Mouse (Mus musculus) embryo, embryonic 10 days (tissue): ENCODE data around the gene Syngr3.
A peak's percentile ranks its signal among the peaks of the same experiment; 100 is the strongest.
"Not testable (repeated sequence)": the region's sequence is repeated elsewhere in the genome, so short reads cannot be mapped to it uniquely, and the experiment has no call there.

Experiments
- DNase-seq: peaks from one replicate; pipeline ENCODE4 v3.0.0-alpha.2; 2015; ENCODE audit warnings: low spot score

The Syngr3 gene

GRCm38 (mm10) chr17:24719494-24720222, 29.9 kb upstream of the Syngr3 start:
- DNase-seq: peak; percentile 97

GRCm38 (mm10) chr17:24718938-24719337, 29.2 kb upstream of the Syngr3 start:
- not testable (repeated sequence) for DNase-seq

- no peak for DNase-seq
Measured at GRCm38 (mm10) chr17:24717943-24718342, 28.2 kb upstream of the Syngr3 start, which contains the start of the genes Rnf151 and Rps2. Gene Rnf151, minus strand, starts transcription at chr17:24718063. Gene Rps2, plus strand, starts transcription at chr17:24718116.

GRCm38 (mm10) chr17:24716166-24716682, 26.5 kb upstream of the Syngr3 start:
- no peak for DNase-seq

GRCm38 (mm10) chr17:24715556-24715955, 25.8 kb upstream of the Syngr3 start:
- no peak for DNase-seq

- DNase-seq: peak; percentile 78
Measured at GRCm38 (mm10) chr17:24708646-24709045, 18.9 kb upstream of the Syngr3 start.

GRCm38 (mm10) chr17:24707801-24708425, 18.2 kb upstream of the Syngr3 start:
- no peak for DNase-seq

- DNase-seq: peak; percentile 99
Measured at GRCm38 (mm10) chr17:24706982-24707800, 17.4 kb upstream of the Syngr3 start, which contains the start of gene Tbl3. Gene Tbl3, minus strand, starts transcription at chr17:24707660.

GRCm38 (mm10) chr17:24705821-24706220, 16.1 kb upstream of the Syngr3 start:
- DNase-seq: no peak

- no peak for DNase-seq
Measured at GRCm38 (mm10) chr17:24701251-24701650, 11.5 kb upstream of the Syngr3 start.

- DNase-seq: no peak
Measured at GRCm38 (mm10) chr17:24699473-24699872, 9.7 kb upstream of the Syngr3 start.

- no peak for DNase-seq
Measured at GRCm38 (mm10) chr17:24698715-24699114, 9.0 kb upstream of the Syngr3 start.

- no peak for DNase-seq
Measured at GRCm38 (mm10) chr17:24697985-24698384, 8.2 kb upstream of the Syngr3 start.

GRCm38 (mm10) chr17:24696011-24696697, 6.4 kb upstream of the Syngr3 start, which contains the start of the genes Gfer and Noxo1:
Gene Gfer, minus strand, starts transcription at chr17:24696156.
Gene Noxo1, plus strand, starts transcription at chr17:24696234.
- peak; percentile 90 for DNase-seq

- peak; percentile 25 for DNase-seq
Measured at GRCm38 (mm10) chr17:24695326-24696010, 5.7 kb upstream of the Syngr3 start.

GRCm38 (mm10) chr17:24692385-24692784, 2.6 kb upstream of the Syngr3 start:
- DNase-seq: no peak

- no peak for DNase-seq
Measured at GRCm38 (mm10) chr17:24687599-24687998, 2.2 kb downstream of the Syngr3 start.

- peak; percentile 68 for DNase-seq
Measured at GRCm38 (mm10) chr17:24687146-24687595, 2.6 kb downstream of the Syngr3 start.

- peak; percentile 70 for DNase-seq
Measured at GRCm38 (mm10) chr17:24686514-24686913, 3.2 kb downstream of the Syngr3 start.

- no peak for DNase-seq
Measured at GRCm38 (mm10) chr17:24677500-24678080, 12.2 kb downstream of the Syngr3 start.
